Mouse (Mus musculus): ENCODE results near the gene Rasgrf1.

The Rasgrf1 gene

GRCm38 (mm10) chr9:89907941-89908340, 1.8 kb upstream of the Rasgrf1 start:
- no peak for DNase-seq

- no peak for DNase-seq
Observed at GRCm38 (mm10) chr9:89908601-89909000, 1.1 kb upstream of the Rasgrf1 start.

- DNase-seq = no peak
Observed at GRCm38 (mm10) chr9:89910011-89910400, 298 bp downstream of the Rasgrf1 start.

- DNase-seq = no peak
Observed at GRCm38 (mm10) chr9:89910741-89911444, 1.2 kb downstream of the Rasgrf1 start.

- DNase-seq = no peak
Observed at GRCm38 (mm10) chr9:89911891-89912549, 2.3 kb downstream of the Rasgrf1 start.

GRCm38 (mm10) chr9:89913135-89913534, 3.4 kb downstream of the Rasgrf1 start:
- no peak for DNase-seq

- no peak for DNase-seq
Observed at GRCm38 (mm10) chr9:89916471-89916870, 6.8 kb downstream of the Rasgrf1 start.

- DNase-seq = no peak
Observed at GRCm38 (mm10) chr9:89917431-89917830, 7.7 kb downstream of the Rasgrf1 start.

- DNase-seq = no peak
Observed at GRCm38 (mm10) chr9:89918832-89919231, 9.1 kb downstream of the Rasgrf1 start.

- DNase-seq = no peak
Observed at GRCm38 (mm10) chr9:89921121-89921520, 11.4 kb downstream of the Rasgrf1 start.

- DNase-seq = no peak
Observed at GRCm38 (mm10) chr9:89922666-89923065, 13.0 kb downstream of the Rasgrf1 start.

GRCm38 (mm10) chr9:89924836-89925235, 15.1 kb downstream of the Rasgrf1 start:
- no peak for DNase-seq

- no peak for DNase-seq
Observed at GRCm38 (mm10) chr9:89928497-89928896, 18.8 kb downstream of the Rasgrf1 start.

- no peak for DNase-seq
Observed at GRCm38 (mm10) chr9:89940428-89940827, 30.7 kb downstream of the Rasgrf1 start.

- DNase-seq = no peak
Observed at GRCm38 (mm10) chr9:89946830-89947229, 37.1 kb downstream of the Rasgrf1 start.

GRCm38 (mm10) chr9:89948602-89949001, 38.9 kb downstream of the Rasgrf1 start:
- no peak for DNase-seq

- no peak for DNase-seq
Observed at GRCm38 (mm10) chr9:89953596-89954215, 44.0 kb downstream of the Rasgrf1 start.

- DNase-seq = no peak
Observed at GRCm38 (mm10) chr9:89954860-89955479, 45.3 kb downstream of the Rasgrf1 start.

GRCm38 (mm10) chr9:89958959-89959358, 49.3 kb downstream of the Rasgrf1 start:
- DNase-seq = no peak

- no peak for DNase-seq
Observed at GRCm38 (mm10) chr9:89964091-89964490, 54.4 kb downstream of the Rasgrf1 start.

GRCm38 (mm10) chr9:89967716-89968115, 58.0 kb downstream of the Rasgrf1 start:
- no peak for DNase-seq

GRCm38 (mm10) chr9:89968836-89969450, 59.2 kb downstream of the Rasgrf1 start:
- DNase-seq = no peak

- DNase-seq = no peak
Observed at GRCm38 (mm10) chr9:89970271-89970670, 60.6 kb downstream of the Rasgrf1 start.

Measured in kidney, adult 11 months (tissue).